Mouse (Mus musculus) right cerebral cortex, postnatal 36 days (tissue): ENCODE measurements at regions not wholly inside any gene's neighbourhood (a gene's known extent, or its start where the extent isn't known, plus 50 kb on each side); places are given as distances from the start of the nearest gene placed in this dataset.

Source experiments
- DNase-seq, 2 experiments: peaks; one replicate each; pipeline ENCODE4 v3.0.0; 2022; ENCODE audit warnings: low spot score in 2 of 2, mixed read lengths in 1 of 2

DNA sequence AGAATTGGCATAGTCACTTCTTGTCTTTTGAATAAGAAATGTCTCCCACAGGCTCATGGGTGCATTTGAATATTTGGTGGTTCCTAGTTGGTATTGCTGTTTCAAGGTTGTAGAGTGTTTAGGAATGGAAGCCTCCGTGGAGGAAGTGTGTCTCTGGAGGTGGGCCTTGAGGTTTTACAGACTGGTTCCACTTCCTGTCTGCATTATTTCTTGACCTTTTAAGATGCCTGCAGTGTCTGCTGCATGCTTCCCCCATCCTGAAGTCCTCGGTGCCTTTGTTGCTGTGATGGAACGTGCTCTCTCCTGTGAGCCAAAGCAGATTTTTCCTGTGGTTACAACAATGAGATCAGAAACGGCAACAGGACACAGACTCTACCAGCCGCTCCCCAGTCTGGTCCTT, 299.4 kb upstream of the Gadl1 start:
- no peak for DNase-seq

DNA sequence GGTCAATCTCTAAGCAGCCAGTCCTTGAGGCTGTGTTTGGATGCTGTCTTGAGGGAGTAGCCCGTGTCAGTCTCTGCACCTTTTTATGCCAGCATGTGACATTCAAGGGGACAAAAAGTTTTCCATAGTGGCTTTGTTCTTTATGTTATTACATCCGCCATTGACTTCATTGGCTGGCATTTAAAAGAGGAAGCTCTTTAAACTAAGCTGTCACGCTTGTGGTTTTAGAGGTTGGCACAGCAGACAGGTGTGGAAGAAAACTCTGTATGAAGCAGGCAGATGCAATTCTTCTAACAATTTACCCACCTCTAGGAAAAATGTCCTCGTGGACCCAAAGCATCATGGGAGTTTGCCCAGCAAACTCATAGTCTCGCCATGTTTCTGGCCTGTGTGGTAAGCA, 297.5 kb upstream of the Gadl1 start:
- no peak for DNase-seq

DNA sequence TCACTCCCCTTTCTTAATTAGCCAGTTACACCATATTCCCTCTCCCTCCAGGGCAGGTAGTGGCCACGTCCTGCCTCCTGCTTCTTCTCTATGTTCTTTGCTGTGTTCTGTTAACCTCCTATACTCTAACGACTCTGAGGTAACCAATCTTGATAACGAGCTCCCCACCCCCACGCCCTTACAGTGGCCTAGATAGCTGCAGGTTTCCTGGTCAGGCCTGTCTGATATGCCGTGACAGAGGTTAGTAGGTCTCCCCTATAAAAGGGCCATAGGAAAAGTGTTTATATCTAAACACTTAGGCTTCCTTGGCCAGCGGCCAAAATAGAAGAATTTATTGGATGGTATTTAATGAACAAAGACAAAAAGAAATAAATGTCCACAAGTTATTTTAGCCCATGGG, 296.3 kb upstream of the Gadl1 start:
- no peak for DNase-seq

DNA sequence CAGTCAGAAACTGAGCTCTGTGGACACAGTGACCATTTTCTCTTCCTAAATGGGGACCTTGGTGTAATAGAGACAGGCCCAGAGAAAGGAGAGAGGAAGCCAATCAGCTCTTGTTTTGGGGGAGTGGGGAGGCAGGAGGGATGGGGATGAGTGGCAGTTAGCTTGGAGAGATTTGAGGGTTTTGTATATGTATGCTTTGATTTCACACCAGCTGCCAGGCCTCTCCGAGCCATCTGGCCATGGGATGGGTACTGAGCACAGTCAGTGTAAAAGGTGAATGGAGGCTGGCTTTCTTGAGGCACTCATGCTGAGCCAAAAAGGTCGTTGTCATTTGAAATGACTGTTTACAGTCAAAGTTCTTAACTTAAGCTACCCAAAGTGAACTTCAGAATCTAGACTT, 295.2 kb upstream of the Gadl1 start:
- no peak for DNase-seq

DNA sequence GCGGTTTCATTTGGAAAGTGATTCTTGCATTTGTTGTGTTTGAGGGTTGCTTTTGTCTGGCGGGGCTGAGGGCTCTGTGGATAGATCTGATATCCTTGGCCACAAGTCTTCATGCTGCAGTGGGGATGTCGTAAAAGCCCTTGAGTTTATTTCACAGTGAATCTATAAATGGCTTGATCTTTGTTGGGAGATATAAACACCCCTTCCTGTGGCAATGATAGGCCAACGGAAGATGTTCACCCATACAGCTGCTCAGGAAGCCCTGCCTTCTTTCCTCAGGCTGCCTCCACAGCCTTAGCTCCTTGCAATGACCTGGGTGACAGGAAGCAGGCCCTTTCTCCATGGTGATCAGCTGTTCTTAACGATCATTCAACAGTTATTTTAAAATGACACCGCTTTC, 291.3 kb upstream of the Gadl1 start:
- no peak for DNase-seq

DNA sequence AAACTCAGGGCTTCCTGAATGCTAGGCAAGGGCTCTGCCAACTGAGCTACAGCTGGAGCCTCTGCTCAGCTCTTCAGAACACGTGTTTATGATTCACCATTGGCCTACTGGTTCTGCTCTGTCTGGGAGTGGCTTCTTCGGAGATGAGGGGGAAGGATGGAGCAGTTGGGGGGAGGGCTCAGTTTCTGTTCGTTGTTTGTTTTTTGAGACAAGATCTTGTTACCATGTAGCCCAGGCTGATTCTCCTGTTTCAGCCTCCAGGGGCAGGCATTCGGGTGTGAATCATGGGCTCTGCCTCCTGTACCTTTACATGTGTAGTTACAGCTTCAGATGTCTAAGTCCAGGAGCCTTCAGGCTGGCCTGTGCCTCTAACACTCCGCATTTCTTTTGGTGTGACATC, 285.3 kb upstream of the Gadl1 start:
- no peak for DNase-seq

DNA sequence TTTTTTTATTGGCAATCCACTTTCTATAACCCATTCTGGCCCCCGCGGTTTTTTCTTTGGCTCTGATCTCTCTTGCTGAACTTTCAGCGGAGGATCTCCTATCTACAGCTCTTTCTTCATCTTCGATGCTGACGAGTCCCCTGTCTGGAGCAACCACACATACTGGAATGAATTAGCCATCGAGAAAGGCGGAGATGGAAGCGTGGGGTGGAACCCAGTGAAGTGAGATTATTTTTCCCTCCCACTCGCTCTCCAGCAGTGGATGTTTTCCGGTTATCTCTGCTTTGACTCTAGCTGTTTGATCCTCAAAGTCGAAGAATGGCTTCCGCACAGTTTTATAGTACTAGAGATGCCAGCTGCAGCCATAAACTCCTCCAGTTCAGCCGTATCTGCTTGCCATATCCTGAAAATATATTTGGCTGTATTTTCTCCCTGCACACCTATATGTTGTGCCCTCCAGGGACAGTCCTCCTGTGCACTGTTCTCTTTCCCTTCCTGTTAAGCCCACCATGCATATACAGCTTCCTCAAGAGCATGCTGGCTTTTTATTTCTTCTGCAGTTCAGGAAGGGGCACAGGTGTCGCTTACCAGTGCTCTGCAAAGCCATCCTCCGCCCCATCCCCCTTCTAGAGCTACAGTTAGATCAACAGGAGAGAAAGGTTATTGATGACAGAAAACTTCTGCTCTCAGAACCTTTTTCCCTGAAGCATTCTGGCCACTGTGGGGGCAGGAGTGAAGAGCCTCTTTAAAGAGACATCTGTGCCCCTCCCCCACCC, 284.3 kb upstream of the Gadl1 start:
- DNase-seq, result no peak

DNA sequence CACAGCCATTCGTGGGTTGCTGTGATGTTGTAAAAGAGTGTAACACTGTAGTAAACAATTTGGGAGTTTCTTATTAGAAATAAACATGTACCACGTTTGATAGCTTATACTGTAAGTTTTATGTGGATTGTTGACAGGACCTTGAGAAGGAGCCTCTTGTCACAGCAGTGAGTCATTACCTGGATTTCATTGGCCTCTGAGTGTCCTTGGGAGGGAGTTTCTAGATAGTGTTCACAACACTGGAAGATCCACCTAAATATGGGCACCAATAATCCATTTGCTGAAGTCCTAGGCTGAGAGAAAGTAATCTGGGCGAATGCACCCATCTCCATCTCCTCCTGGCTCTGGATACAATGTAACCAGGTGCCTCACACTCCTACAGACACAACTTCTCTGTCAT, 281.7 kb upstream of the Gadl1 start:
- no peak for DNase-seq

DNA sequence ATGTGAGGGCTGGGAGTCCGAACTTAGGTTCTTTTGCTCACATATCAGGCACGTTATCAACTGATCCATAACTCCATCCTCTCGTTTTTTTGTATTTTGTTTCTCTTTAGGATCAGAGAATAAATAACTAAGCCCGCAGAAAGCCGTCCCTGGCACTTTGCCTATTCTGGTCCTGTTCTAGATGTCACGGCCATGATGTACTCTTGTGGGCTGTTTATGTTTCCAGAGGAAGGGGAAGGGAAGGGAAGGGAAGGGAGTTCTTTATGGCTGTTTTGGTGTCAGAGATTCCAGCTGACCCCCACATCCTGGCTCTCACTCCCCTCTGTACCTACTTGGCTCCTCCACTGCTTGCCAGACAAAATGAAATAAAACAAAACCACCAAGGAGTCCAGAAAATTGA, 272.1 kb upstream of the Gadl1 start:
- no peak for DNase-seq

DNA sequence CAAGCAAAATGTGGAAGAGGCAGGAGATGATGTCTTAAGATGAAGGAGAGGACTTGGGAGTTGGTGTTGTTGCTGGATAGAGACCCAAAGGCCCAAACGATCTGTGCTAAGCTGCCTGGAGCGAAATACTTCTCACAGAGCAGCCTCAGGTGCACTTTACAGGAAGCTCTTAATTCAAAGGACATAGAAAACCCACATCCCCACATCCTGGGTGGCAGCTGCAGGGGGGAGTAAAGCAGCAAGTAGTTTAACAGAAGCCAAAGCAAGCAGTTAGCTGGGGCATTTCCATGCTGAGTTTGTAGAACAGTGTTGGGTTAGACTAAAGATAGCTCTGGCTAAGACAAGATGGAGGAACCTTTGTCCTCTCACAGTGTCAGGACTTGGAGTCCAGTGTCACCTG, 268.5 kb upstream of the Gadl1 start:
- DNase-seq, result no peak

DNA sequence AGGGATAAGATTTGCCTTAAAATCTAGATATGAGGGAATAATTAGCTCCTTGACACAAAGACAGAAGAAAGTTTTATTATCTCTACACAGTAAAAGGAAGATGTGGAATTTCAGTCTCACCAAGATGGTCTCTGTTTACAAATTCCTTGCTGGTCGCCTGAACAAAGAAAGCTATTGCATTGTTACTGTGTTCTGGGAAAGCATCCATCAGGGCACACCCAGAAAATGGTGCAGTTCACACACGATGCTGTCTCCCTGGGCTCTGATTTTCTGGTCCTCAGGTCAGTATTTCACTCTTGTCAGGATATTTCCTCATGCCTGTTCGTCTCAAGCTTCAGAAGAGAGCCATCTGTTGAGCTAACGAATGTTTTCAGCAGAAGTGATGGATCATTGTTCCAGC, 267.2 kb upstream of the Gadl1 start:
- no peak for DNase-seq

DNA sequence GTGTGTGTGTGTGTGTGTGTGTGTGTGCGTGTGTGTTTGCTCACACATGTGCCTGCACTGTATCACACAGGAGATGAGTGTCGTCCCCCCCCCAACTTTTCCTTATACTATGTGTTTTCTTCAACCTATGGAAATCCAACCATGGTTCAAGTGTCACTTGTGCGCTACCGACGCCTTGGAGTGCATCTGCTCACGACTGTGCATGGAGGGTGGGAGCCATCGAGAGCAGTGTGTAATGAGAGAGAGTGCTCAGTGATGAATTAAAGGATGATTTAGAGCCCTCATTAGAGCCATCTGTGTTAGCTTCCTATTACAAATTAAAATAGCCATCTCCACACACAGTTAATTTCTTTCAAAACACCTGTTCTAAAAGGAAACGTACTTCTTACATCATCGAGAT, 264.3 kb upstream of the Gadl1 start:
- no peak for DNase-seq

DNA sequence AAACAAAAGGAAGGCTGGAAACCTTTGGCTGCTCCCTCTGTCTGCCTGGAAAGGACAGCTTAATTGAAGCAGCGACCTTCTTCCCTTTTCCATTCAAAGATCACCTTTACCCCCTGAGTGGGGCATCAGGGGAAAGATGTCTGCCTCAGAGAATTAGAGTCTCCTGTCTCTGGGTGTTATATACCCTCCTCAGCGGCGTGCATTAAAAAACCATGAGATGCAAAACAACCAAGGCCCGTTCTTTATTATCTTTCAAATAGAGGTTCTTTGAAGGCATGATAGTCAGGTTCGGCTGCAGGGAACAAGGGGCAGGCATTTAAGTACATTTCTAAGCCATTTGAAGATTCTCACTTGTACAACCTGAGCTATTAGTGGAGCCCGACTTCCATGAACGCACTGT, 263.0 kb upstream of the Gadl1 start:
- DNase-seq, result no peak

DNA sequence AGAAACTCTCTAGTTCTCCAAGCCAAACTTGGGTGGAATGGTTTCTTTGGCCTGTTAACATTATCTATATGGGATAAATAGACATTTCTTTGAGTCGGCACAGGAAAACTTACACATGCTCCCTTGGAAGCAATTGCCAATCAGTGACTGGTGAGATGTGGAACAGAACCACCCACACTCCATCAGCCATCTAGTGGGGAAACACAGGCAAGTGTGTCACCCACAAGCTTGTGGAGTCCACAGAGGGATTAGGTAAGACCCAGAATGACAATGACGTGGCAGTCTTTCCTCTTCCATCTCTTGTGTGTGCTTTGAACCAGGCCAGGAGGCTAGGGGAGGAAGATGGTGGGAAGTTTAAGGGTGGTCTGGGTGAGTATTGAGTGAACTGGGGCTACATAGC, 257.5 kb upstream of the Gadl1 start:
- DNase-seq, result peak in 1 of 2 experiments; percentile 13

DNA sequence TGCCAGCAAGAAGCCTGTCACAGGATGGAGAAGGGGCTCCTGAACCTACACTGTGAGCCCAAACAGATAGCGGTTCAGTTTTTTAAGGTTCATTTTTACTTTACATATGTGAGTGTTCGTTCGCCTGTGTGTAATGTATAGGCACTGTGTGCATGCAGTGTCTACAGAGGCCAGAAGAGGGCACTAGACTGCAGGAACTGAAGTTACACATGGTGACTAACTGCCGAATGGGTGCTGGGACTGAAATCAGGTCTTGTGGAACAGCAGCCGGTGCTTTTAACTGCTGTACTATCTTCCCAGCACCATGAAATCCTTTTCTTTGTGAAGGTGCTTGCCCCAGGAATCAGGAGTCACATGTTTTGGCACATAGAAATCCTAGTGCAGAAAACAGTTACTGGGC, 256.1 kb upstream of the Gadl1 start:
- DNase-seq, result no peak

DNA sequence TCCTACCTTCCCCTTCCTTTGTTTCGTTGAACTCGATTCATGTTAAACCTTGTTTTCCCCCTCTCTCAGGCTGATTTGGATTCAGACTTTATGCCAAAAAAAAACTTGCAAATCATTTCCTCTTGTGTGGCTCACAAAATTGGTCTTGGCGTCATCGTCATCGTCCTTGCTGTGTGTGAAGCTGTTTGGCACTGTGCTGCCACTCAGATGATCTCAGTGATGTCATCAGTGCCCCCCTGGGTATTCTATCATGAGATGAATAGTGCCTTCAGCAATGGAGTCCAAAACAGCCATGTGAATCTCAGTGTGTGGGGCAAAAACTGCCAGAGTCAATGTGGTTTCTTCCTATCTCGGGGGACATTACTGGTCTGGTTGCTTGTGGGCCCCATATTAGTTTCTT, 254.3 kb upstream of the Gadl1 start:
- DNase-seq, result no peak

DNA sequence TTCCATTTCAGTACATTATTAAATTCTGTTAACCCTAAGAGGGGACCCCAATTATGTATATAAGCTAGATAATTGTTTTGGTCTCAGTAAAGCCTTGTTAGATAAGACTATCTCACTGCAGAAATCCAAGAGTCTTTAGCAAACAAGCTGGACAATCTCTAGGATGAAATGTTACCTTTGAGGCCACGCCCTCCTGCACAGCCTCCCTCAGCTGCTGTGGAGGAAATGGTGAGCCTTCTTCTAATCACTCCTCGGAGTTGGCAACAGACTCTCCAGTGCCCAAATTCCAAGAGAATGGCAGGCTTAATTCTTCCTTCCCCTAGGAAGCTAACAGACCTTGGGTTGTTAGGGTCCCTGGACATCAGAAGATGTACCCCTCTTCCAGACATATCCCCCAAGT, 252.7 kb upstream of the Gadl1 start:
- DNase-seq, result no peak

DNA sequence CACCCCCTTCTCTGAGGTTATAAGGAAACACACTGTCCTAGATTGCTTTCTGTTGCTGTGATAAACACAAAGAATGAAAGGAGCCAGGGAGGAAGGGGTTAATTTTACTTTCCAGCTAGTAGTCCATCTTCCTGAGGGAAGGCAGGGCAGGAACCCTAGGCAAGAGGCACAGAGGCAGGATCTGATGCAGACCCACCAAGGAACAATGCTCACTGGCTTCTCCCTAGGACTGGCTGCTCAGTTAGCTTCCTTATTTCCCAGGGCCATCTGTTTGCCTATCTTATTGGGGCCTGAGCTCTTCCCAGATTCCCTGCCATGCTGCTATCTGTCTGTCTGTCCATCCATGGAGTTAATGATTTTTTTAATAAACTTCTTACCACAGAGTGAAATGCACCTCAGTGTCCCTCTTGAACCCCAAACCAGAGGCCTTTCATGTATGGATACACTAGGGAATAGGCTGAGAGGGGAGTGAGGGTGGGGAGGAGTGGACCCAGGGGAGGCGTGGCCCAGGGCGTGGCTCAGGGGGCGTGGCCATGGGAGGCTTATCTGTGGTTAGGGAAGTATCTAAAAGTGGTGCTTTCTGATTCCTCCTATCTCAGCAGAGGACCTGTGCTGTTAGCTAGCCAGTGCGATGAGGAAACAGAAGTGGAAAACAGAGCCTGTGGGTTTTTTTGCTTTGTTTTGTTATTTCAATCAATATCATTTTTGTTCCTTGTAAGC, 252.1 kb upstream of the Gadl1 start:
- DNase-seq, result no peak

DNA sequence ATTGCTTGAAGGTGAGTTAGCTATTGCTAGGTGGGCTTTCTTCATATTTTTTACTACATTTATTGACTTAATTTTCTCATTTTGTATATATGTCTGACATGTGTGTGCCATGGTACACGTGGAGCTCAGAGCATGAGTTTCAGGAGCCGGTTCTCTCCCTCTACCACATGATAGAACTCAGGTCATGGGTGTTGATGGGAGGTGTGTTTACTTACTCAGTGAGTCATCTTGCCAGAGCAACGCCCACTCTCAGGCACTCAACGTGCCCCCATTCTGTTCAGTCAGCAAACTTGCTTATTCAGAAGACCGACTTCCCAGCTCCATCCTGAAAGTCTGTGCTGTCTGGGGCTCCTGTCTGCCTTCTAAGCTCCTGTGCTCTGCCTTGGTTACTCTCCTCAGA, 250.8 kb upstream of the Gadl1 start:
- DNase-seq, result no peak

DNA sequence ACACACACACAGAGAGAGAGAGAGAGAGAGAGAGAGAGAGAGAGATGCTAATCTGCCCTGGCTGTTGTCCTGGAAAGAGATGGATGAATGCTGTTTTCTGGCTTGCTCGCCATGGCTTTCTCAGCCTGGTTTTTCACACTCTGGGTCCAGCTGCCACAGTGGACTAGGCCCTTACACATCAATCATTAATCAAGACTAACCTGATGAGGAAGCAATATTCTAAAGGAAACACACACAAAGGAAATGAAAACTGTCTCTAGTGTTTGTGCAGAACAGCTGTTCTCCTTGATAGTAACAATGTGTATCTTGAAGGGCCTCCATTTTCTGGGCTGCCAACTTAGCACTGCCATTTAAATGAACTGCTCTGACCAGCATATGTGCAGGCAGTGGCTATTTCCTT, 248.9 kb upstream of the Gadl1 start:
- no peak for DNase-seq

DNA sequence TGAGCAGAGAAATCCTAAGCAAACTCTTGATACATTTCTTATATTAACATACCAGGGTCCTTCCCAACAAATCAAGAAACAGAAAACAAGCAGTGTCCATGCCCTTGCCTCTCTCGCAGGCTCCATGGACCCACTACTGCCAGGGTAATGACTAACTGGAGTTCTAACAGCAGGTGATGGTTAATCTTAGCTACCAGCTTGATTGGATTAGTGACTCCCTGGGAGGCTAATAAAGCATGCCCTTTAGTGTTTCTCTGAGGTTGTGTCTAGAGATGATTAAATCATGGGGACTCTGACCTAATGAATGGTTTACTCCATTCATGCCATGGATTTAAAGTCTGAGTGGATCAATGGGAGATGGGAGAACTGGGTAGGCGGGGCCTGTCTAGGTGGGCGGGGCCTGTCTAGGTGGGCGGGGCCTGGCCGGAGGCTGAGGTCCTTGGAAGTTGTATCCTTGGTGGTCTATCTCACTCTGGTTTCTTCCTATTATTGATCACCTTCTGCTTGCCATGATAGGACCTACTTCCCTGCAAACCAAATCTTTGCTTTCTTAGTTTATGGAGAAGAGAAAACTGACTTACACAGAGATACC, 247.3 kb upstream of the Gadl1 start:
- DNase-seq, result no peak

DNA sequence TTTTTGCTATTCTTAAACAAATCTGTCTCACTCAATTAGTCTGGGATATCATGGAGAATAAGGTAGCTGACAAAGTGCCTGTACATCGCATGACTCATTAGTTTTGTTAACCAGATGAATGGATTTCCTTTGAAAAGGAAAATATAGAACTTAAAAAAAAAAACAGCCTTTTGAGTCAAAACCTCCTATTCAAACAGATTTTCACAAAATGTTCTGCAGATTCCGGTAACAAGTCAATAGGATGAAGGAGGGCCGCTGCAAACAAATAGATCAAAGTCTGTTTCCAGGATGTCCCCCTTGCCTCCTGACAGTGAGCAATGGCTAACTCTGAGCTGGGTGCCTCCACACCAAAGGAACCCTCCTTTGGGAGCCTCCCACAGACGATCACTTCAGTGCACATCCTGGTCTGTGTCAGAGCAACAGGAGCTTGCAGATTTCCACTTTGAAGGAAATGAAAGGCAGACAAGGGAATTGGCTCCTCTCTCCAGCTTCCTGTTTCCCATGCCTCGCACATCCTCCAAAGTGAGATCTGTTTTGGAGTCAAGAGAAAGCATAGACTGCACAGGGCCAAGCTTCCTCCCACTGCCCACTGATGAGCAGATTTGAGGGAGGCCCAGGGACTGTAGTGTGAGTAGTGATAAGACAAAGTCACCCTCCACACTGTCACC, 243.8 kb upstream of the Gadl1 start:
- no peak for DNase-seq

DNA sequence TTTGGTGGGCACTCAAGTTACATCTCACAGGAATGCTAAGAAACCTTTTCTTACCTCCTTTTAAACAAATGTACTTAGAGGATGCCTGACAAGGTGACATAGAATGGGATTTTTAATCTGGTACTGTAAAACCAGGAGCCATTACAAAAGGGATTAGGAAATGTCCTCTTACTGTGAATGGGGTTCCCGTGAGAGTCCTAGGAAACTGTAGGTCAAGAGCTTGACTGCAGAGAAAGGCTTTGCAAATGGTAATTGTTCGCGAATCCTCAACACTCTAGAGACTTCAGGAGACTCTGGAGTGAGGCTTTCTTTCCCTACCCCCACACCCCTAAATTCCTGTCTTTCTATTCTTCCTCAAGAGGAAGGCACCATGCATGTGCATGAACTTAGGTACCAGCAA, 242.7 kb upstream of the Gadl1 start:
- DNase-seq, result no peak
